In the genomic region with DNA sequence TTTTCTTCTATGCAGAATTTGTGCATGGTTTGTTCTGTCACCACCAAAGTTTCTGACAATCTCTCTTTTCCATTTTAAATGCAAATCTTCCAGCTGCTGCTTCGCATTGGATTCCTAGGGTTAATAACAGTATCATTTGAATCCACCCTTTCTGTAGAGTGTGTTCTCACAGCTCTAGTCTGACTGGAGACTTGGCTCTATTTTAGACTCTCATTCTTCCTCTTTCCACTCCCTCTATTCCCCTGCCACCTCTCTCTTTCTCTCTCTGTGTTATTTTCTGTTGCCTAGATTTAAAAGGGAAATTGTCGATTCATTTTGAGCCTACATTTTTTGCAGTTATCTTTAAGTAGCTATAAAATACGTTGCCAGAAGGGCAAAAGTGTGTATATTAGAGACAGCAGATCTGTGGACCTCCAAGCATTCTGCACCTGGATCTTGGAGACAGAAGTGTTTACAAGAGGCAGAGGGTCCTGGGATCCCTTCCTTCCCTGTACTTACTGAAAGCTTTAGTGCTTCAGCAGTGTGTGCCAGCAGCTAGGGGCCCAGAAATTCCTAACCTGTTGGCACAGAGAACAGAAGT, we compare ENCODE assay signal across 17 mouse cellular contexts.
"Had no signal": no experiment of that assay in that cellular context is flagged by ENCODE, and none has a peak within 500 bp of the region (broad histone marks: within the 10 kb centered on the region; RNA-seq: fewer than 3 reads in every experiment).

No protein-coding gene starts in this region.

- H3K9ac ChIP-seq: liver, embryonic 13.5 days had no signal

- H3K9me3 ChIP-seq: liver, embryonic 13.5 days had no signal

- H3K27me3 ChIP-seq: liver, embryonic 13.5 days had no signal

- H3K4me1 ChIP-seq: liver, embryonic 13.5 days had no signal

- H3K27ac ChIP-seq: layer of hippocampus, adult 2 months; liver, embryonic 13.5 days had no signal

- H3K36me3 ChIP-seq: liver, embryonic 13.5 days had no signal

- H3K4me3 ChIP-seq: layer of hippocampus, adult 2 months; liver, embryonic 13.5 days had no signal

- H3K4me2 ChIP-seq: liver, embryonic 13.5 days; midbrain, embryonic 11.5 days had no signal

- DNase-seq: kidney, adult 9 months; kidney, postnatal 14 days; layer of hippocampus, adult 9-11 months; liver, embryonic 13.5 days; lung, adult 2 months; lung, postnatal 14 days; lung, postnatal 4 days; midbrain, embryonic 14.5 days; right cerebral cortex, adult 18-20 months; right cerebral cortex, postnatal 14 days; right cerebral cortex, postnatal 4 days; spleen, adult 18-20 months; thymus, adult 2 months; thymus, postnatal 14 days; thymus, postnatal 4 days had no signal
